Mouse (Mus musculus): ENCODE results near the gene Prdx4. TPM values are rescaled to one million over a fixed set of nuclear protein-coding genes. Genes with fewer than 3 reads are reported as not detected.

Gene Prdx4
- polyA plus RNA-seq (2015; fragmentation: Nextera tagmentation; extraction: Ambion mirVana): 263 and 352 TPM in 2 replicates

GRCm38 (mm10) chrX:155340654-155341053 is at the start of gene Prdx4:
TSS of gene Prdx4 (minus strand) at chrX:155340754.

Other genes with a start within 250 kb of the Prdx4 start
- not detected in 2 replicates for gene Magea2, start 247.1 kb downstream of the Prdx4 start, polyA plus RNA-seq (2015; fragmentation: Nextera tagmentation; extraction: Ambion mirVana)
- not detected in 2 replicates for gene Cldn34b2, start 212.3 kb downstream of the Prdx4 start, polyA plus RNA-seq (2015; fragmentation: Nextera tagmentation; extraction: Ambion mirVana)
- gene Sat1, start 124.3 kb downstream of the Prdx4 start, polyA plus RNA-seq (2015; fragmentation: Nextera tagmentation; extraction: Ambion mirVana): 360 and 519 TPM in 2 replicates
- gene Acot9, start 78.3 kb downstream of the Prdx4 start, polyA plus RNA-seq (2015; fragmentation: Nextera tagmentation; extraction: Ambion mirVana): 67.1 and 69.9 TPM in 2 replicates